Mouse (Mus musculus) forebrain, postnatal 0 days (tissue): ENCODE results near the gene Gpatch4. TPM values are rescaled to one million over a fixed set of nuclear protein-coding genes. Genes with fewer than 3 reads are reported as not detected.

ENCODE experiments used
- ATAC-seq: fragments of 200-750 bp; cut with Nextera tagmentation; 2 replicates; pipeline ENCODE4 v1.8.0; 2017; ENCODE audit warnings: mild to moderate bottlenecking, moderate library complexity
- DNase-seq: peaks from one replicate; pipeline ENCODE4 v3.0.0-alpha.2; 2015
- H3K27ac ChIP-seq: fragments of 300-500 bp; sonication (generic); 2 replicates; pipeline ENCODE4 v1.5.1; 2014; ENCODE audit warnings: low read depth, mild to moderate bottlenecking, antibody characterized with exemption, low read length, moderate library complexity, mixed read lengths
- H3K27me3 ChIP-seq: fragments of 300-500 bp; sonication (generic); 2 replicates; pipeline ENCODE4 v1.6.1; 2014; ENCODE audit warnings: mild to moderate bottlenecking, low read length, mixed read lengths; ENCODE audit not compliant: insufficient read depth
- H3K36me3 ChIP-seq: fragments of 300-500 bp; sonication (generic); 2 replicates; pipeline ENCODE4 v1.6.1; 2014; ENCODE audit warnings: mild to moderate bottlenecking, moderate library complexity; ENCODE audit not compliant: insufficient read depth
- H3K4me1 ChIP-seq: fragments of 300-500 bp; sonication (generic); 2 replicates; pipeline ENCODE4 v1.6.1; 2014; ENCODE audit warnings: antibody characterized with exemption; ENCODE audit not compliant: insufficient read depth
- H3K4me2 ChIP-seq: fragments of 300-500 bp; sonication (generic); 2 replicates; pipeline ENCODE4 v1.6.1; 2014; ENCODE audit warnings: low read depth, mild to moderate bottlenecking, moderate library complexity
- H3K4me3 ChIP-seq: fragments of 300-500 bp; sonication (generic); 2 replicates; pipeline ENCODE4 v1.5.1; 2014; ENCODE audit warnings: low read depth, low read length, mixed read lengths
- H3K9ac ChIP-seq: fragments of 300-500 bp; sonication (generic); 2 replicates; pipeline ENCODE4 v1.6.1; 2014; ENCODE audit warnings: mild to moderate bottlenecking
- H3K9me3 ChIP-seq: fragments of 300-500 bp; sonication (generic); 2 replicates; pipeline ENCODE4 v1.6.1; 2016; ENCODE audit warnings: low read length
- CTCF ChIP-seq: sonication (generic); IDR thresholded peaks from 2 replicates; pipeline ENCODE4 v1.5.1; 2016; ENCODE audit warnings: antibody characterized with exemption, control low read depth, low read depth
- WGBS: fragments of 180-500 bp; shearing (Covaris S2); extraction: QIAGEN DNeasy Blood & Tissue Kit; methylation state at CpG from one replicate; pipeline ENCODE4 v1.1.7; 2014; 5-methylcytosine and 5-hydroxymethylcytosine counted together
- polyA plus RNA-seq: library from polyadenylated mRNA; unstranded; fragments of >200 nt; fragmentation: Nextera tagmentation; extraction: Ambion mirVana; gene quantifications from 2 replicates; pipeline ENCODE4 v1.2.1, GENCODE M21; 2015
- total RNA-seq: library from RNA; depleted of rRNA; stranded (reverse); fragments of >200 nt; gene quantifications from 2 replicates; pipeline ENCODE4 v1.2.3, GENCODE M21; 2014

Gpatch4 gene
- total and polyA plus RNA-seq, 2 experiments from 2014 or later, result 9.8 to 35.5 TPM

GRCm38 (mm10) chr3:87999243-87999895, 43.5 kb upstream of the Gpatch4 start:
- no peak for TF ChIP-seq CTCF
- H3K4me3 ChIP-seq, result peak overlapping the region; percentile 49
- peak overlapping the region; percentile 93 for H3K4me2 ChIP-seq
- H3K4me1 ChIP-seq, result peaks cover 11% of the 10 kb centered on the region
- H3K9ac ChIP-seq, result peak overlapping the region; percentile 60
- peaks cover 69% of the 10 kb centered on the region for H3K27me3 ChIP-seq
- DNase-seq, result no peak
- H3K9me3 ChIP-seq, result no peaks in the 10 kb centered on the region
- H3K27ac ChIP-seq, result peak overlapping the region; percentile 74
- ATAC-seq, result no peak
- no peaks in the 10 kb centered on the region for H3K36me3 ChIP-seq
- WGBS, result under 1% methylated on average over 38 of the region's 38 CpGs

- peak; percentile 52 for ATAC-seq
- no peak; the same call in 1 of the 2 replicates for TF ChIP-seq CTCF
- WGBS, result 2% methylated on average over 38 of the region's 39 CpGs
These were observed 42.7 kb upstream of the Gpatch4 start, which contains the start of gene Bcan for GRCm38 (mm10) chr3:88000181-88000580. Gene Bcan, minus strand, starts transcription at chr3:88000230.

GRCm38 (mm10) chr3:88000816-88001595, 41.9 kb upstream of the Gpatch4 start:
- WGBS, result 18% methylated on average over 11 of the region's 11 CpGs
- Histone ChIP-seq H3K9me3 (no peaks in the 10 kb centered on the region), H3K4me2 (peak overlapping the region; percentile 93), H3K27ac (peak overlapping the region; percentile 35; the same call in 1 of the 2 replicates), H3K4me3 (peak overlapping the region; percentile 49; the same call in 1 of the 2 replicates), H3K27me3 (peaks cover 57% of the 10 kb centered on the region), H3K36me3 (no peaks in the 10 kb centered on the region), H3K4me1 (peaks cover 11% of the 10 kb centered on the region), H3K9ac (no peak overlapping the region)
- peak; percentile 33 for DNase-seq
- ATAC-seq, result no peak
- no peak for TF ChIP-seq CTCF

More at GRCm38 (mm10) chr3:88000181-88000580, 42.7 kb upstream of the Gpatch4 start, which contains the start of gene Bcan:
- Histone ChIP-seq H3K36me3 (no peaks in the 10 kb centered on the region), H3K9ac (peak within 1 kb of the TSS; percentile 60), H3K4me2 (peak within 1 kb of the TSS; percentile 93), H3K4me3 (peak within 1 kb of the TSS; percentile 49), H3K4me1 (peaks cover 11% of the 10 kb centered on the region), H3K27ac (peak within 1 kb of the TSS; percentile 74), H3K27me3 (peaks cover 61% of the 10 kb centered on the region), H3K9me3 (no peaks in the 10 kb centered on the region)
- peak; percentile 65 for DNase-seq

- Histone ChIP-seq H3K27ac (peak overlapping the region; percentile 54; the same call in 1 of the 2 replicates), H3K4me1 (peaks cover 7% of the 10 kb centered on the region), H3K4me2 (peak overlapping the region; percentile 23), H3K4me3 (no peak overlapping the region), H3K9me3 (no peaks in the 10 kb centered on the region), H3K27me3 (peaks cover 43% of the 10 kb centered on the region), H3K9ac (no peak overlapping the region), H3K36me3 (no peaks in the 10 kb centered on the region)
- ATAC-seq (peak; percentile 49), DNase-seq (peak; percentile 61)
- TF ChIP-seq CTCF, result peak; percentile 37
- 5% methylated on average over 17 of the region's 17 CpGs for WGBS
These were observed 40.5 kb upstream of the Gpatch4 start for GRCm38 (mm10) chr3:88002291-88002976.

- ATAC-seq (no peak), DNase-seq (no peak)
- Histone ChIP-seq H3K4me2 (no peak overlapping the region), H3K9ac (no peak overlapping the region), H3K36me3 (no peaks in the 10 kb centered on the region), H3K9me3 (no peaks in the 10 kb centered on the region), H3K27ac (no peak overlapping the region), H3K4me1 (peaks cover 7% of the 10 kb centered on the region; the same call in 1 of the 2 replicates), H3K4me3 (no peak overlapping the region), H3K27me3 (peaks cover 10% of the 10 kb centered on the region)
- peak; percentile 62 for TF ChIP-seq CTCF
- WGBS, result 80% methylated on average over 18 of the region's 18 CpGs
These were observed 36.8 kb upstream of the Gpatch4 start for GRCm38 (mm10) chr3:88005822-88006786.
